Mouse (Mus musculus): Measurements from ENCODE around the gene Gm20388. TPM values are rescaled to one million over a fixed set of nuclear protein-coding genes. Genes with fewer than 3 reads are reported as not detected.
"Not testable (repeated sequence)": the region's sequence is repeated elsewhere in the genome, so short reads cannot be mapped to it uniquely, and the experiment has no call there.

Gm20388 gene
- polyA plus RNA-seq, 1 experiment from 2014 or later, result 5.5 TPM

- no peak overlapping the region for H3K4me3 ChIP-seq
- H3K27me3 ChIP-seq (ENCODE audit: poor library complexity, severe bottlenecking), result no peaks in the 10 kb centered on the region
- no peak for DNase-seq (ENCODE audit: extremely low spot score, low spot score)
- WGBS, result 80% methylated on average over 17 of the region's 17 CpGs
- 0 out of 2 replicates have a peak, but pooled peaks cover 12% of the 10 kb centered on the region for H3K4me1 ChIP-seq
- no peak overlapping the region for H3K27ac ChIP-seq
- no peaks in the 10 kb centered on the region for H3K36me3 ChIP-seq (replicated peaks)
- H3K9me3 ChIP-seq, result no peaks in the 10 kb centered on the region
These were observed 4261.2 kb downstream of the Gm20388 start for GRCm38 (mm10) chr8:124171557-124172528.

GRCm38 (mm10) chr8:124173688-124174087, 4263.0 kb downstream of the Gm20388 start:
- H3K27ac ChIP-seq, result no peak overlapping the region
- no peaks in the 10 kb centered on the region for H3K9me3 ChIP-seq
- 86% methylated on average over 4 of the region's 4 CpGs for WGBS

GRCm38 (mm10) chr8:124176133-124176532, 4265.5 kb downstream of the Gm20388 start:
- no peak overlapping the region for H3K27ac ChIP-seq
- no peaks in the 10 kb centered on the region for H3K9me3 ChIP-seq
- no peaks in the 10 kb centered on the region for H3K27me3 ChIP-seq (ENCODE audit: poor library complexity, severe bottlenecking)
- no peak for DNase-seq (ENCODE audit: extremely low spot score, low spot score)
- WGBS, result 81% methylated on average over 6 of the region's 6 CpGs
- H3K4me3 ChIP-seq, result no peak overlapping the region
- peaks cover 8% of the 10 kb centered on the region; the same call in 1 of the 2 replicates for H3K4me1 ChIP-seq
- no peaks in the 10 kb centered on the region for H3K36me3 ChIP-seq (replicated peaks)

More at GRCm38 (mm10) chr8:124173688-124174087, 4263.0 kb downstream of the Gm20388 start:
- no peak for DNase-seq (ENCODE audit: extremely low spot score, low spot score)
- no peak overlapping the region for H3K4me3 ChIP-seq
- H3K27me3 ChIP-seq (ENCODE audit: poor library complexity, severe bottlenecking), result no peaks in the 10 kb centered on the region
- H3K4me1 ChIP-seq, result 0 out of 2 replicates have a peak, but pooled peaks cover 12% of the 10 kb centered on the region
- no peaks in the 10 kb centered on the region for H3K36me3 ChIP-seq (replicated peaks)

- H3K27ac ChIP-seq; H3K36me3 ChIP-seq (replicated peaks); H3K27me3 ChIP-seq (ENCODE audit: poor library complexity, severe bottlenecking); H3K4me1 ChIP-seq; H3K9me3 ChIP-seq; DNase-seq (ENCODE audit: extremely low spot score, low spot score); H3K4me3 ChIP-seq: not testable (repeated sequence)
- 72% methylated on average over 1 of the region's 1 CpGs for WGBS
These were observed 4266.5 kb downstream of the Gm20388 start for GRCm38 (mm10) chr8:124177092-124177491.

- peaks cover 3% of the 10 kb centered on the region; the same call in 1 of the 2 replicates for H3K4me1 ChIP-seq
- H3K9me3 ChIP-seq, result no peaks in the 10 kb centered on the region
- H3K27ac ChIP-seq, result no peak overlapping the region
- no peaks in the 10 kb centered on the region for H3K36me3 ChIP-seq (replicated peaks)
- H3K4me3 ChIP-seq, result no peak overlapping the region
- DNase-seq (ENCODE audit: extremely low spot score, low spot score), result no peak
- 75% methylated on average over 5 of the region's 5 CpGs for whole genome bisulfite sequencing
- no peaks in the 10 kb centered on the region for H3K27me3 ChIP-seq (ENCODE audit: poor library complexity, severe bottlenecking)
These were observed 4270.2 kb downstream of the Gm20388 start for GRCm38 (mm10) chr8:124180681-124181445.

- H3K27me3 ChIP-seq (ENCODE audit: poor library complexity, severe bottlenecking), result no peaks in the 10 kb centered on the region
- H3K36me3 ChIP-seq (replicated peaks), result no peaks in the 10 kb centered on the region
- H3K4me3 ChIP-seq, result no peak overlapping the region
- H3K4me1 ChIP-seq, result peaks cover 3% of the 10 kb centered on the region; the same call in 1 of the 2 replicates
- no peak overlapping the region for H3K27ac ChIP-seq
- no peak for DNase-seq (ENCODE audit: extremely low spot score, low spot score)
- no peaks in the 10 kb centered on the region for H3K9me3 ChIP-seq
- 93% methylated on average over 5 of the region's 5 CpGs for WGBS
These were observed 4271.1 kb downstream of the Gm20388 start for GRCm38 (mm10) chr8:124181751-124182150.

- DNase-seq (ENCODE audit: extremely low spot score, low spot score), result no peak
- Histone ChIP-seq H3K27me3 (ENCODE audit: poor library complexity, severe bottlenecking) (no peaks in the 10 kb centered on the region), H3K36me3 (replicated peaks) (no peaks in the 10 kb centered on the region), H3K27ac (no peak overlapping the region), H3K9me3 (no peaks in the 10 kb centered on the region), H3K4me1 (peaks cover 3% of the 10 kb centered on the region; the same call in 1 of the 2 replicates), H3K4me3 (no peak overlapping the region)
- 87% methylated on average over 13 of the region's 13 CpGs for WGBS
These were observed 4271.6 kb downstream of the Gm20388 start for GRCm38 (mm10) chr8:124182224-124182623.

GRCm38 (mm10) chr8:124184078-124184477, 4273.4 kb downstream of the Gm20388 start:
- 87% methylated on average over 3 of the region's 3 CpGs for WGBS
- H3K27me3 ChIP-seq (ENCODE audit: poor library complexity, severe bottlenecking), result no peaks in the 10 kb centered on the region

GRCm38 (mm10) chr8:124184507-124184906, 4273.9 kb downstream of the Gm20388 start:
- DNase-seq (ENCODE audit: extremely low spot score, low spot score), result no peak
- Histone ChIP-seq H3K27me3 (ENCODE audit: poor library complexity, severe bottlenecking) (no peaks in the 10 kb centered on the region), H3K4me3 (no peak overlapping the region), H3K27ac (no peak overlapping the region), H3K4me1 (peaks cover 3% of the 10 kb centered on the region; the same call in 1 of the 2 replicates), H3K36me3 (replicated peaks) (no peaks in the 10 kb centered on the region), H3K9me3 (no peaks in the 10 kb centered on the region)
- 91% methylated on average over 2 of the region's 2 CpGs for WGBS

More at GRCm38 (mm10) chr8:124184078-124184477, 4273.4 kb downstream of the Gm20388 start:
- Histone ChIP-seq H3K27ac (no peak overlapping the region), H3K36me3 (replicated peaks) (no peaks in the 10 kb centered on the region), H3K4me1 (peaks cover 3% of the 10 kb centered on the region; the same call in 1 of the 2 replicates), H3K4me3 (no peak overlapping the region), H3K9me3 (no peaks in the 10 kb centered on the region)
- no peak for DNase-seq (ENCODE audit: extremely low spot score, low spot score)

- no peaks in the 10 kb centered on the region for H3K9me3 ChIP-seq
- no peaks in the 10 kb centered on the region for H3K27me3 ChIP-seq (ENCODE audit: poor library complexity, severe bottlenecking)
- WGBS, result 92% methylated on average over 6 of the region's 6 CpGs
- no peak overlapping the region for H3K27ac ChIP-seq
- no peak overlapping the region for H3K4me3 ChIP-seq
- peaks cover 3% of the 10 kb centered on the region; the same call in 1 of the 2 replicates for H3K4me1 ChIP-seq
- DNase-seq (ENCODE audit: extremely low spot score, low spot score), result no peak
- H3K36me3 ChIP-seq (replicated peaks), result no peaks in the 10 kb centered on the region
These were observed 4274.4 kb downstream of the Gm20388 start for GRCm38 (mm10) chr8:124185081-124185480.

GRCm38 (mm10) chr8:124190388-124190787, 4279.7 kb downstream of the Gm20388 start:
- no peaks in the 10 kb centered on the region for H3K9me3 ChIP-seq
- no peaks in the 10 kb centered on the region for H3K36me3 ChIP-seq (replicated peaks)
- no peaks in the 10 kb centered on the region for H3K4me1 ChIP-seq
- no peak for DNase-seq (ENCODE audit: extremely low spot score, low spot score)
- H3K27me3 ChIP-seq (ENCODE audit: poor library complexity, severe bottlenecking), result no peaks in the 10 kb centered on the region
- H3K27ac ChIP-seq, result no peak overlapping the region
- H3K4me3 ChIP-seq, result no peak overlapping the region
- WGBS, result 90% methylated on average over 7 of the region's 7 CpGs

- Histone ChIP-seq H3K9me3 (no peaks in the 10 kb centered on the region), H3K36me3 (replicated peaks) (no peaks in the 10 kb centered on the region), H3K27ac (no peak overlapping the region), H3K27me3 (ENCODE audit: poor library complexity, severe bottlenecking) (no peaks in the 10 kb centered on the region), H3K4me1 (peaks cover 16% of the 10 kb centered on the region), H3K4me3 (no peak overlapping the region)
- no peak for DNase-seq (ENCODE audit: extremely low spot score, low spot score)
- WGBS, result 83% methylated on average over 4 of the region's 4 CpGs
These were observed 4281.6 kb downstream of the Gm20388 start for GRCm38 (mm10) chr8:124192242-124192641.
